Mouse (Mus musculus) left cerebral cortex, adult 18-20 months (tissue): ENCODE measurements at regions not wholly inside any gene's neighbourhood (a gene's known extent, or its start where the extent isn't known, plus 50 kb on each side); places are given as distances from the start of the nearest gene placed in this dataset.
A peak's percentile ranks its signal among the peaks of the same experiment; 100 is the strongest.
"Not testable (repeated sequence)": the region's sequence is repeated elsewhere in the genome, so short reads cannot be mapped to it uniquely, and the experiment has no call there.

Experiments
- DNase-seq, 2 experiments: peaks; one replicate each; pipeline ENCODE4 v3.0.0; 2021 to 2022; ENCODE audit warnings: low spot score in 2 of 2, mixed read lengths in 1 of 2

DNA sequence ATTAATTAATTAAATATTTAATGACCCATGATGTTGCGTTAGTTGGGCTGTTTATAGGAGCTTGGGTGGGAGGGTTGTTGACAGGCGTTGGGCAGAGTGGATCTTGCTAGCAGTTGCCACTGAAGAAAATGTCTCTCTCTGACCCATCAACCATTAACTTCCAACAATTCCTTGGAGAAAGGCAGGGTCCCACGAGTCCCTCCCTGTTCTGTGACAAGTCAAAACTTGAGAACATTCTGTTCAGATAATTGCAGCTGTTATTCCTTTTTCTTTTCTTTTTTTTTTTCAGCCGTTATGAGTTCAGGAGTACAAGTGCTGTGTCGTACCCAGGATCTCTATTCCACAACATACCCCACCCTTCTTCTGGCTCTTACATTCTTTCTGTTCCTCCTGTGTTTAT, 59.8 kb upstream of the Tnfrsf21 start:
- DNase-seq, result no peak

GRCm38 (mm10) chr17:42954722-42955121, 61.6 kb upstream of the Tnfrsf21 start:
- no peak for DNase-seq

DNA sequence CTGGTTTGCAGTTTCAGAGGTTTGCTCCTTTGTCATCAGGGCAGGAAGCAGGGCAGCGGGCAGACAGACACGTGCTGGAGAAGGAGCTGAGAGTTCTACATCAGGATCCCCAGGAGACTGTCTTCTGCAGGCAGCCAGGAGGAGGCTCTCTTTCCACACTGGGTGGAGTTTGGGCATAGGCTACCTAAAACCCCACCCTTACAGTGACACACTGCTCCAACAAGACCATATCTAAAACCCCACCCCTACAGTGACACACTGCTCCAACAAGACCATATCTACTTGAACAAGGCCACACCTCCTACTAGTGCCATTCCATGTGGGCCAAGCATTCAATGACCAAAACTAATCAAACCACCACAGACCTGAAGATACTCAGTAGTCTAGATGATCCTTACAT, 68.0 kb upstream of the Cd2ap start:
- no peak for DNase-seq

DNA sequence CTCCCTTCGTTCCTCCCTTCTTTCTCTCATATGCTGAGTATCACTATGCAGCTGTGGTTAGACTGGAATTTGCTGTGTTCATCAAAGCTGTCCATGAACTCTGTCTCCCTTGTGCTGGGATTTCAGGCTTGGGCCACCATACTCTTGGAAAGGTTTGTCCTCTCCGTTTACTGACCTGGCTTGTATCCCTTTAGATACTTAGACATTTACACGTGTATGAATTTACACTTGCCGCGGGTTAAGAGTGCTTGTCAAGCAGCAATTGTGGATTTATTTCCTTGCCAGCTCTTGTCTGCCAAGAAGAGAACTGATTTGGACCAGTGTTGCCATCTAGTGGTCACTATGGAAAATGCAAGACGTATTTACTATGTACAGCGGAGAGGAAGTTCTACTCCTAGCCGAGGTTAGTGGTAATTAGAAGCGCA, 66.8 kb upstream of the Cd2ap start:
- peak; percentile 64 to 78 for DNase-seq

- no peak for DNase-seq
Observed at GRCm38 (mm10) chr17:42939476-42939875, 63.0 kb upstream of the Cd2ap start.

DNA sequence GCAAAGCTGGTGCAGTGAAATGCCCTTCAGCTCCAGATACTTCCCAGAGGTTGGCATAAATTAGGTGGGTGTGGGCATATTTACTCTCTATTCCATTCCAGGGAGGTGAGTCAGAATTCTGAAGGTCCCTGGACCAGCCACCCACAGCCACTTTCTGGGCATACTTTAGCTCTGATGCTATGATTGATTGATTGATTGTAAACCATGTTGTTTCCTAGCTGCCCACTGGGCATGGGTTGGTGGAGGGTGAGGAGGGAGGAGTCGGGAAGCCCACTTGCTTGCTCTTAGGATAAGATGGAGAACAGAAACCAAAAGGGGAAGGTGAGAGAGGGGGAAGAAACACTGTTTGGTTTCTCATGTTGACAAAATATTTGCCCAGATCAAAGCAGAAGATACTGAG, 62.1 kb upstream of the Cd2ap start:
- no peak for DNase-seq

DNA sequence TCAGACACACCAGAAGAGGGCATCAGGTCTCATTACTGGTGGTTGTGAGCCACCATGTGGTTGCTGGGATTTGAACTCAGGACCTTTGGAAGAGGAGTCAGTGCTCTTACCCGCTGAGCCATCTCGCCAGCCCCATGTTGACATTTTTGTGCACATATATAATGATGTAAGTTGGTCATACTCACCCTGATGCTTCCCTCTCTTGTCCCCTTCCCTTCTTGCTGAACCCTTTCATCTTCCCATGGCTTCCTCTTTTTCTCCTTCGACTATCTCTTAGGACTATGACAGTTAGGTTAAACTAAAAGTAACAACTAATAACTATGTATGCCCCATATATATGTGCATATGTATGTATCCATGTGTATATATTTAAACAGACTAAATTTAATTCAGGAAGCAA, 61.0 kb upstream of the Cd2ap start:
- DNase-seq, result not testable (repeated sequence)

GRCm38 (mm10) chr17:42934068-42934467, 57.6 kb upstream of the Cd2ap start:
- peak in 1 of 2 experiments; percentile 4 for DNase-seq

- no peak for DNase-seq
Observed at GRCm38 (mm10) chr17:42933335-42934004, 57.0 kb upstream of the Cd2ap start.

GRCm38 (mm10) chr17:42927320-42927719, 50.9 kb upstream of the Cd2ap start:
- no peak for DNase-seq
